Mouse (Mus musculus): ENCODE measurements around the gene Ddx20.

Gene Ddx20

DNA sequence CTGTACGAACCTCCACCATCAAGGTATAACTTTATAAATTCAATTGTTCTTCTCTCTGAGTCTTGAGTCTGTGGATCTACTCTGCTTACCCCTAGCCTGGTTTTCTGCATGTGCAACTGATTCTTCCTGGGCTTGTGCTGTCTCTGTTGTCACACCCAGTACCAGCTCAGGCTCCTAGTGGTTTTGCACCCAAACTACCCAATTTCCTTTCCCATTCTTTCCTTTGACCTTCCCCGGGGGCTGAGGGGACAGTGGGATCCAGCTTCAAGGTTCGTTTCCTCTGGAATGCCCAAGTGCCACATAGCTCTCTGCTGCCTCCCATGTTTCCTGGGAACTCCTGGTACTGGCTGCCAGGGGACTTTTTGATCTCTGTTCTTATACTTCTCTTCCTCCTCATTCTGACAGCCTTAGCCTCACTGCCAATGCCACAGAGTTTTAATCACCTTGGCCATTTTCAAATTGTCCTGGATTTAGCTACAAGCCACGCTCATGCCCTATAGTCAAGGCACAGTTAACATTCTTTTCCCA, 20.3 kb downstream of the Ddx20 start:
- peak; percentile 8 for DNase-seq (ENCODE audit: low read depth, low spot score)

- no peak for DNase-seq (ENCODE audit: low read depth, low spot score)
Measured at GRCm38 (mm10) chr3:105665105-105665765, 22.1 kb downstream of the Ddx20 start.

DNA sequence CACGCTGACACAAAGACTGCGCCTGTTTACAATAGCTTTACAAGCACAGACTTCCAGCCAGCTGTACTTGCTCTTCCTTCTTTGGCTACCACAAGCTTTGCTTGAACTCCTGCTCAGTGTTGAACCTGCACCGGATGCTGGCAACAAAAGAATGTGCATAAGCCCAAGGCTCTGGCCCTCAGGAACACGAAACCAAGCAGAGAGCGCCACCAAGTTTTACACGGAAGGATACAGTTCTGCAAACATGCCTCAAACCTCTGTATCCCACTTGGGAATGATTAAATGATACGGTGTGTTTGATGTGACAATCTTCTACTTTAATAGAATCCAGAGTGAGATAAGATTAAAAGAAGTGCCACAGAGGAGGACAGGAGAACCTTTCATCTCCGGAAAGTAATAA, 24.3 kb downstream of the Ddx20 start:
- DNase-seq (ENCODE audit: low read depth, low spot score) = no peak

- no peak for DNase-seq (ENCODE audit: low read depth, low spot score)
Measured at GRCm38 (mm10) chr3:105660530-105660929, 26.8 kb downstream of the Ddx20 start.

DNA sequence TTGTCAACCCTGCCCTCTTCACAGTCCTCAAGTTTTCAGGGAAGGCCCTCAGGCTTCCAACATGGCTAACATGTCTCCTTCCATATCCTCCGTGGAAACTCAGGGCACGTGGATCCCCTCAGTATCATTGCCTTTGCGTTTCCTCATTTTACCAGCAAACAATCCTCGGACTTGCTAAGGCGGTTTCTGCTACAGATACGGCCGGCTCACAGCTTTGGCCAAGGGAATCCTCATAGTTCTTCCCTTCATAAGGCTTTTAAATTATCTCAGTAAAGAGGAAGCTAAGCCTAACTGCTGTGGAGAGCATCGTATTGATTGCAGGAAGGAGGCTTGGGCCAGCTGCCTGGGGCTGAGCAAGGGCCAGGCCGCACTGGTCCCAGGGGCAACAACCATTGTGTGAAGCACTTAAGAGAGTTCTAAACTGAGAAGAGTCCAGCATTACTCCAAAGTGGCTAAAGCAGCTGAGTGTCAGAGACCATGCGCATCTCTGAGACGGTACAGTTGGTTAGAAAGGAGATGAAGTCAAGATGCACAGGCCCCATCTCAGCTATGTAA, 32.3 kb downstream of the Ddx20 start:
- DNase-seq (ENCODE audit: low read depth, low spot score) = no peak

GRCm38 (mm10) chr3:105653544-105654380, 33.6 kb downstream of the Ddx20 start:
- DNase-seq (ENCODE audit: low read depth, low spot score) = no peak

DNA sequence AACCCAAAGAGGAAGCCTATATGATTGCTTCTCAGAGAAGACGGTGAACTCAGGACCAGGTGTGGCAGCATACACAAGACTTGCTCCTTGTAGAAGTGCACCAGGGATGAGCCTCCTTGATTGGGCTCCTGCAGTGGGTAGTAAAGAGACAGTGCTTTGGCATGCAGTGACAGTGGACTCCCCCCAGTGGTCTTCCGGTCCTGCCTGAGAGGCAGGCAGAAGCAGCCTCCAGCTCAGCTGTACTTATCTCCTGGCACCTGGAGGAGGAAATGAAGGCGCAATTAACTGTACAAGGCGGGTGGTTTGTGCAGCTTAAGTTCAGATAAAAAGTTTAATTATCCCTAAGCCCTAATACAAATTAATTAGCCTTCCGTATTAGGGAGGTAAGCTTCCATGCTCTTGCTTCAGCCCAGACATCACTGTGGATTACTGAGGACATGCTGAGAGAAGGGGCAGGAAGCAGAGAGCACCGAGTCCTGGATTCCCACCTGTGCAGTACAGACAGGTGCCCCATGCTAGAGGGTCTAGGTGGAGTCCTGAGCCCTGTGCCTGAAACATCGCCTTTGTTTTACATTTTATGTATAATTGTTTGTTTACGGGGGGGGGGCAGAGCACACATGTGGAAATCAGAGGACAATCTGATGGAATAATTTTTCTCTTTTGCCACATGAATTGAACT, 38.3 kb downstream of the Ddx20 start:
- no peak for DNase-seq (ENCODE audit: low read depth, low spot score)

DNA sequence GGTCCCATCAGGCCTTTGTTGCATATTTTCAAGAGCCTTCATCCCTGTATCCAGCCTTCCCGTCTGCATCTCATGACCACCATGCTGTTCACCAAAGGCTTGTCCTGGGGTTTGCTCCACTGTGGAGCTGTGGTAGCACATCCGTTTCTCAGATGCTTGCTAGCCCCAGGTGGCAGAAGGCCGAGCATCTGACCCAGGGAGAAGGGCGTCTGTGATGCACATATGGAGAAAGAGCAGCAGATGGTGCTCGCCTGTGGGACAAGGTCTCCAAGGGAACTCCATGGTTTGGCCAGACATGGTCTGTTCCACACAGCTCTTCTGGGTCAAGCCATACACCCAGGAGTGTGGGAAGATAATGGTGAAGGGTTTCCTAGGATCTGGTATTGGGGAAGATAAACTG, 43.8 kb downstream of the Ddx20 start:
- DNase-seq (ENCODE audit: low read depth, low spot score) = no peak

- DNase-seq (ENCODE audit: low read depth, low spot score) = no peak
Measured at GRCm38 (mm10) chr3:105642186-105642585, 45.2 kb downstream of the Ddx20 start.

DNA sequence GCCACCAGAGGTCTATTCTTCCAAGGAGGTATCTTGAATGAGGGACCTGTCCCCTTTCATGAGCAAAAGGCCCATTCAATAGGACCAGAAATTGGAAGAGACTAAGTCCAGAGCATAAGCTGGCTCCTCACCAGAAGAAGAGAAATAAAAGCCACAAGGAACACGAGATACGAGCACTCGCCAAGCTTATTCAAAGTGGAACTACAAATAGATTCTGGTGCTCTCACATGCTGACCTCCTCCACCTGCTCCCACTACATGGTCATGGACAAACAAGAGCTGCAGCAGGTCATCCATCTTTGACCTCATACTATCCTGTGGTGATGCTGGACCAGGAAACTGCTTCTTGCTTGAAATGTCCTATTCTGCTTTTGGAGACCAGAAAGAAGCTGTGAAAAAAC, 54.4 kb downstream of the Ddx20 start:
- no peak for DNase-seq (ENCODE audit: low read depth, low spot score)

DNA sequence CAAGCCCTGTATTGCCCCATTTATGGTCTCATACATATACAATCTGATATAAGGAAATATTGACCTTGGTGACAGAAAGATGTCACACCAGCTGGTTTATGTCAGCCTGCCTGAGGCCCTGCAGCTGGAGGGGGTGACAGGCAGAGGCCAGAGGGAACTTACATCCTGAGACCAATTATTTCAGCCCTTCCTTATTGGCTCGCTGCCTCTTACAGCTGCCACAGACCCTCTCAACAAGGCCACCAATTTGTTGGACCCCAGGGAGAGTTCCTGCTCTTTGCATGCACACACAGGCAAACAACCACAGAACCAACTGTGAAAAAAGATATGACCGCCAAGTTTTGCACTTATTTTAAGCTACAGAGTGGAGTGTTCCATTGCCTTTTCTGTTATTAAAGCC, 55.1 kb downstream of the Ddx20 start:
- no peak for DNase-seq (ENCODE audit: low read depth, low spot score)

Data from ES-CJ7 (cell line).